Mouse (Mus musculus) testis, adult 2 months (tissue): ENCODE data around the gene Gm17416.

Experiments used
- CTCF ChIP-seq: fragments of 200-500 bp; IDR thresholded peaks from 2 replicates; pipeline ENCODE4 v1.5.1; 2012; ENCODE audit warnings: low read depth, mild to moderate bottlenecking, inconsistent platforms, low read length, moderate library complexity; ENCODE audit not compliant: control insufficient read depth, insufficient read depth, insufficient replicate concordance
- POLR2A ChIP-seq: fragments of 200-500 bp; IDR thresholded peaks from 2 replicates; pipeline ENCODE4 v1.6.1; 2012; ENCODE audit warnings: low read depth, mild to moderate bottlenecking, inconsistent platforms, low read length, moderate library complexity; ENCODE audit not compliant: control insufficient read depth

DNA sequence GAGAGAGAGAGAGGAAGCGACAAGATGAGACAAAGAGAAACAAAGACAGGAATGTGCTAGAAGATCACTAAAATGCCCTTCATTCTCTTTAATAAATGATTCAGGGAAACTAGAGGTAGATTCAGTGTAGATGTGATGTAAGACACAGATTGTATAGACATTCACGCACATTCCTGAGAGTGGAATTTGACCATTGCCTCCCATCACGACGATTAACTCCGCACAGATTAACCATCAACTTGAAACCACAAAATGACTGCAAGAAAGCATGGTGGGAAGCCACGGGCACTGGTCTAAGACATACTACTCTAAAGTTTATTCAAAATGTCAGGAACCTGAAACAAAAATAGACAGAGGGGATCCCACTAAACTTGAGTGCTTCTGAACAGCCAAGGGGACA is 1.2 kb downstream of the Gm17416 start:
- no peak for TF ChIP-seq CTCF
- TF ChIP-seq POLR2A, result no peak
